Mouse (Mus musculus) brown adipose tissue, adult 24 weeks (tissue): Measurements from ENCODE around the gene Spag9. TPM values are rescaled to one million over a fixed set of nuclear protein-coding genes. Genes with fewer than 3 reads are reported as not detected.

ENCODE experiments used
- H3K27ac ChIP-seq: fragments of 200-500 bp; replicated peaks from 2 replicates; pipeline ENCODE4 v1.5.1; 2012; ENCODE audit warnings: low read depth, mild to moderate bottlenecking, low read length
- H3K4me1 ChIP-seq: fragments of 200-500 bp; 2 replicates; pipeline ENCODE4 v1.6.1; 2012; ENCODE audit warnings: low read length, mixed read lengths; ENCODE audit not compliant: control insufficient read depth, insufficient read depth, insufficient read length
- H3K4me3 ChIP-seq: fragments of 200-500 bp; 2 replicates; pipeline ENCODE4 v1.5.1; 2012; ENCODE audit warnings: low read depth, mild to moderate bottlenecking, low read length, moderate library complexity; ENCODE audit not compliant: insufficient read depth
- polyA plus RNA-seq: library from polyadenylated mRNA; stranded (reverse); fragments of >200 nt; gene quantifications from 2 replicates; pipeline ENCODE4 v1.2.4, GENCODE M21; 2012; ENCODE audit not compliant: missing spikeins, insufficient read depth, insufficient read length

The Spag9 gene
- polyA plus RNA-seq, 1 experiment, result 45.7 TPM

DNA sequence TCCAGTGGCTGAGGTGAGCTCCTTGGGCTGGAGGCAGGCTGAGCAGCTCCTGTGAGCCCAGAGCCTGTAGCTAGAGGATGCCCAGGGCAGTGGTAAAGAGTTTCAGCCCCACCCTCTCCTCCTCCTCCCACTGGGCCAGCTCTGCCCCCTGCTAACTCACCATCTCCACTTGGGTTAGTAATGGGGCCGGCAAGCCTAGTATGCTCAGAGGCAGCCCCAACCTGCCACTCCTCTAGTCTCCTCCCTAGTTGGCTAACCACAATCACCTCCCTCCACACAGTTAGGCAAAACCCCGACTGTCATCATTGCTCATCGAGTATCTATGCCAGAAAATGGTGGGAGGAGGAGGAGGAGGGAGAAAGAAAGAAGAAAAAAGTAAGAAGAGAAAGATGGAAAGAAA is 145.7 kb downstream of the Spag9 start:
- Histone ChIP-seq H3K4me3 (no peak overlapping the region), H3K4me1 (peaks cover 10% of the 10 kb centered on the region), H3K27ac (no peak overlapping the region)

DNA sequence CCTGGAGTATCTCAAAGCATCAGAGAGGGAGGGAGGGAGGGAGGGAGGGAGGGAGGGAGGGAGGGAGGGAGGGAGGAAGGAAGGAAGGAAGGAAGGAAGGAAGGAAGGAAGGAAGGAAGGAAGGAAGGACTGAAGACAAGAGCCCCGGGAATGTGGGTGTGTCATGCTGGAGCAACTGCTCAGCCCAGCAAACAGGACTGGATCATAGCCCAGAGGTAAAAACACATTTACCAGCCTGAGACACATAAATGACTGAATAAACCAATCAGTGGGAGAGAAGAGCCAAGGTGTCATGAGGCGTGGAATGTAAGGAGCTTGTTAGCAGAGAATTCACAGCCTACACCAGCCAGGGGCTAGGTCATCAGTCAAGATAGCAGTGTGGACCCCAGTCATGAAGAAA is 147.4 kb downstream of the Spag9 start:
- Histone ChIP-seq H3K4me3 (no peak overlapping the region), H3K4me1 (peaks cover 5% of the 10 kb centered on the region; the same call in 1 of the 2 replicates), H3K27ac (no peak overlapping the region)

- Histone ChIP-seq H3K4me3 (no peak overlapping the region), H3K4me1 (no peaks in the 10 kb centered on the region), H3K27ac (peak overlapping the region; percentile 25)
Observed at GRCm38 (mm10) chr11:94144771-94145539, 149.1 kb downstream of the Spag9 start.

GRCm38 (mm10) chr11:94146049-94146605 is 150.2 kb downstream of the Spag9 start:
- H3K4me3 ChIP-seq, result no peak overlapping the region
- H3K4me1 ChIP-seq, result no peaks in the 10 kb centered on the region
- no peak overlapping the region for H3K27ac ChIP-seq

DNA sequence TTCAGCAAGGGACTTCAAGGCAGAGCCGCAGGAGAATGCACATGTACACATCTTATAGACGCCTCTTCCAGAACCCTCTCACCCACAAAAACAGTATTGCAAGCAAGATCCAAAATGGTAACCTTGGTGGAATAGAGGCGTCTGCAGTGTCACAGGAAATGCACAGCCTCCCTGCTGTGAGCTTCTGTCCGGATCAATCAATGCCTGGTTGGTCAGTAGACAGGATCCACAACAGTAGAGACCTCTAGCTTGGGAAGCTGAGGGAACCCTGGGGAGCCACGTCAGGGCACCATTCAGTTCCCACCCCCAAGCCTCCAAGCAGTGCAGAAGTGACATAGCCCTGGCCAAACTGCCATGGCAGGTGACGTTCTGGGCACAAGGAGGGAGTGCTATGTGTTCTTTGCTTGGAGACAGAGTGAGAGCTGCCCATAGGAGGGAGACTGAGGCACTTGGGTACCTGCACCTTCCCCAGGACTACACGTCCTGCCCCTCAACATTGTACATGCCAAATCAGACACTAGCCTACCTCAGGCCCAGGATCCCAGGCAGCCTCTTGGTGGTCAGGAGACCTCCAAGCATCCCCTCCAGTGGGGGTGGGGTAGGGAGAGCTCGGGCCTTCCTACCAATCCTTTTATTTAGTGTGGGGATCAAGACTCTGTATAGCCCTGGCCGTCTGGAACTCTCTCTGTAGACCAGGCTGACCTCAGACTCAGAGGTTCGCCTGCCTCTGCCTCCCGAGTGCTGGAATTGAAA is 151.0 kb downstream of the Spag9 start:
- Histone ChIP-seq H3K4me3 (no peak overlapping the region), H3K4me1 (no peaks in the 10 kb centered on the region), H3K27ac (no peak overlapping the region)

GRCm38 (mm10) chr11:94148105-94148696 is 152.3 kb downstream of the Spag9 start:
- Histone ChIP-seq H3K4me1 (no peaks in the 10 kb centered on the region), H3K27ac (no peak overlapping the region), H3K4me3 (no peak overlapping the region)

- no peaks in the 10 kb centered on the region for H3K4me1 ChIP-seq
- H3K27ac ChIP-seq, result peak overlapping the region; percentile 64
- peak overlapping the region; percentile 62 for H3K4me3 ChIP-seq
Observed at GRCm38 (mm10) chr11:94148931-94149491, 153.1 kb downstream of the Spag9 start.

DNA sequence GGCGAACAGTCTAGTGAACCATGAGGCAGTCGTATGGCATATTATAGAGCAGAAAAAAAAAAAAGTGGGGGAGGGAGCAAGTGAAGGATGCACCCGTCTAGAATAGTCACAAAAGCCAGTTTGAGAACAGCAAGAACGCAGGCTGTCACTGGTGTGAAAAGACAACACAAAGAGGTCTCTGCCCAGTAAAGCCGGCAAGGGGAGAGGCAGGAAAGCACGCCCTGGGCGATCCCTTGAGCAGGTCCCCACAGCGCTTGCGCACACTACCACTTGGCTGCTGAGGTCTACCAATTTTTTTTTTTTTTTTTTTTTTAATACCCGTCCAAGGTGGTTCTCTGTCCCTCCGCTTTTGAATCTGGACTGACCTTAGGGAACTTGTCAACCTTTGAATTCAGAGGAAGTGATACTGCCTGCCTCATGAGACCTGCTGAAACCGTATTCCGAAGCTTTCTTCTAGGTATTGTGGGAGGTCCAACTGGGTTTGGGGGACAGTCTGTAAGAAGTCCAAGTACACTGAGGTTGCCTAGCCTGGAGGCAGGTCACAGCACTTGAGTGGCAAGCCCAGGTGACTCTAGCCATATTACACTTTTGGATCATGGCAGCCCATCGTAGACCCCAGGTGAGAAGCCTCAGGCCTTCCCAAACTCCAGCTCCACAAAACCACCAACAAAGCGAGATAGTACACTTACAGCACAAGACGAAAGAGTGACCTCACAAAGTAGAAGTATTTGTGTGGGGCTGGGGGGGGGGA is 153.8 kb downstream of the Spag9 start:
- H3K4me1 ChIP-seq, result no peaks in the 10 kb centered on the region
- H3K4me3 ChIP-seq, result peak overlapping the region; percentile 62
- peak overlapping the region; percentile 64 for H3K27ac ChIP-seq

DNA sequence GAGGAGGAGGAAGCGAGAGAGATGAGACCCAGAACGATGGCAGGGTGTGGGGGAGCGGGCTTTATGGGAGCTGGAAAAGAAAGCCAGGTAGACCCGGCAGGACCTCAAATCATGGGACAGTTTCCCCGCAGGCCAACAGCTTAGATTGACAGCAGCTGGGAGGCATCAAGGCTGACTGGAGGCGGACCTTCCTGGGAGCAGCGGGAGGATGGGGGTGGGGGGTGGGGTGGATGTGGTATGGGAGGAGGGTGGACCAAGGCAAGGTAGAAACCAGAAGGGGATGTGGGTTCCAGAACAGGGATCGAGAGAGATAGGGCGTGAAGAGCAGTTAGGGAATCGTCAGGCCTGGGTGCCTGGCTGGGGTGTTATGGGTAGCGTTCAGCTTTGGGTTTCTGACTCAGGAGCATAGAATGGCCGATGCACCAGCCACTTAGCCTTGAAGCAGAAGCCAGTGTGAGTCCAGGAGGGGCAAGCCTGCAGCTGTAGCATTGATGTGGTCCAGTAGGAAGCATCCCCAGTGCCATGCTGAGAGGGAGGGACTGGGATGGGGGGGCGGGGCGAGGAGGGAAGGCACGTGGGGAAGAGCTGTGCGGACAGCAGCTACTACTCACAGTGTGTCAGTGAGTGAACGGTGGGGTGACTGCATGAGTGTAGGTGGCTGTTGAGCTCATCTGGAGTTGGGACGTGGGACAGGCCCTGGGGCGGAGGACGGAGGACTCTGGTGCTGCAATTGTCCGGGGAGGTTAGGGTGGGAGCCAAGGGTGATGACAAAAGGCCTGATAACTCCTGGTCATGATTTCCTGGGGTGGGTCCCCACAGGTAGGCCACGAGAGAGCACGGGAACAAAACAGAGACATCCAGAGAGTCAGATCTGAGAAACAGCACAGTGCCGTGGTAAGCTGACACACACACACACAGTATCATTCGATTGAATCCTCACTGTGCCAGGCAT is 154.9 kb downstream of the Spag9 start:
- H3K27ac ChIP-seq, result no peak overlapping the region

DNA sequence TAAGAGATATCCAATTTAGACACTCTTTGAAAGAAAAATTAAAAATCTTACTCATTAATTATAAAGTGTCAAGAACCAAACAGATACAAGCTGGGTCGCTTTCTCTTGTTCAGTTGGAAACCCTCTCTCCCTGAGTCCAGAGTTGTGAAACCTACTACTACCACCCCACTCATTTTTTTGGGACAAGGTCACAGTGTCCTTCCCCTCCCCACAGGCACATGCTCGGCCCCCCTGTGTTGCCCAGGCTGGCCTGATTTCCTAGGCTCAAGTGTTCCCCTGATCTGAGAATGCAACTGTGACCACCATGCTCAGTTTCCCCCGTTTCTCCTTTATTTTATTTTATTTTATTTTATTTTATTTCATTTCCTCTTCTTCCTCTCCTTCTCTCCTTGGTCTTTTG is 158.3 kb downstream of the Spag9 start:
- H3K4me1 ChIP-seq, result peaks cover 4% of the 10 kb centered on the region
- no peak overlapping the region for H3K4me3 ChIP-seq
- H3K27ac ChIP-seq, result no peak overlapping the region

More for the DNA sequence above, 154.9 kb downstream of the Spag9 start:
- Histone ChIP-seq H3K4me3 (no peak overlapping the region), H3K4me1 (no peaks in the 10 kb centered on the region)

GRCm38 (mm10) chr11:94158521-94158920 is 162.6 kb downstream of the Spag9 start:
- H3K27ac ChIP-seq, result peak overlapping the region; percentile 99
- peaks cover 28% of the 10 kb centered on the region for H3K4me1 ChIP-seq
- no peak overlapping the region for H3K4me3 ChIP-seq

DNA sequence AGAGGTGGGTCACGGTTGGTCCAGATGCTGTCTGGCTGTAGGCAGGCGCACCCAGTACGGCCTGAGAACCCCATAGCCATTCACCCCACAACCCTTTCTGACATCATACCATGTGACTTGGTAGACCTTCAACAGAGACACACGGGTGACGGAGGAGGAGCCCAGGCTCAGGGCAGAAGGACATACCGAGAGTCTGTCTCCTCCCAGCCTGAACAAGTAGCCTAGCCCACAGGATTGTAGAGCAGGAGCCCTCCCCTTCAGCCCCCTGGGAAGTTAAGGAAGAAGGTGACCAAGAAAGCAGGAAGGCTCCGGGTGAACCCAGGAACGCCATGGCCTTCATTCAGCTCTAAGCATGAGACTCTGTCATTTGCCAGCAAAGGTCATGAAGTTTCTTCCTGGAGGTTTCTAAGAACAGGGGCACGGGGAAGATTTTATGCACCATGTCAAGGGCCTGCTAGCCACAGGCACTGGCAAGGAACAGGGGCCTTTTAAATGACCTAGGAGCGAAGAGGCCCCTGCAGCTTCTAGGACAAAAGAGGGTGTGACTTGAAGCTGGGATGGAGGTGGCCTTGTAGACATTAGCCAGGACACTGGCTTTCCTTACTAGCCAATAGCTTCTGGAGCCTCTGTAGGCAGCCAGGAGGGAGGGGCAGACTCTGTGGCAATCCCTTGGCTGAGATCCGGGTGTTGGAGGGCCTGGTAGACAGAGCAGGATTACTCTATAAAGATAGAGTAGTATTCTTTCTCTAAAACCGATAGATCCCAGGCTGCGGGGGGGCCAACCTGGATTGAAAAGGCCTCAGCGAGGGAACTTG is 163.4 kb downstream of the Spag9 start:
- H3K4me1 ChIP-seq, result peaks cover 31% of the 10 kb centered on the region
- peak overlapping the region; percentile 99 for H3K27ac ChIP-seq
- peak overlapping the region; percentile 4; the same call in 1 of the 2 replicates for H3K4me3 ChIP-seq

DNA sequence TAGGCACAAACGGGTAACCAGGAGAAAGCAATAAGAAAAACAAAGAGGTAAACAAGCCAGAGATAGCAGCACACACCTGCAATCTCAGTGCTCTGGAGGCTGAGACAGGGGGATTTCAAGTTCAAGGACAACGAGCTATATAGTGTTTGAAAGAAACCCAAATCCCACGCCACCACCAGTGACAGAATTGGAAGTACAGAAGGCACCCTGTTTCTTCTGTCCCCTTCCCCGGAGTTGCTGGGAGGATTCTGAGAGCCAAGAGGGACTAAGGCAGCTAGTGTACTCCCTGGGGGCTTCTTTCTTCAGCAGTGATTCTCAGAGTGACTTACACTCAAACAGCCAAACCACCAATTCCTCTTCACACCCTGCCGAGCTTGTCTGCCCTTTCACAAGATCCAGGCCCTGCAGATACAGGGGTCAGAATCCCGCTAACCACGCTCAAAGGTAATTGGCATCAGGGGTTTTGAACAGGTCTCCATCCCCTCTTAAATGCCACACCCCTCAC is 164.1 kb downstream of the Spag9 start:
- Histone ChIP-seq H3K27ac (peak overlapping the region; percentile 99), H3K4me3 (no peak overlapping the region), H3K4me1 (peaks cover 31% of the 10 kb centered on the region)
